Mouse (Mus musculus): ENCODE measurements around the gene AC134908.4. TPM values are rescaled to one million over a fixed set of nuclear protein-coding genes. Genes with fewer than 3 reads are reported as not detected.
A peak's percentile ranks its signal among the peaks of the same experiment; 100 is the strongest.

AC134908.4 gene
- total and polyA plus RNA-seq, 2 experiments from 2014 or later = not detected

DNA sequence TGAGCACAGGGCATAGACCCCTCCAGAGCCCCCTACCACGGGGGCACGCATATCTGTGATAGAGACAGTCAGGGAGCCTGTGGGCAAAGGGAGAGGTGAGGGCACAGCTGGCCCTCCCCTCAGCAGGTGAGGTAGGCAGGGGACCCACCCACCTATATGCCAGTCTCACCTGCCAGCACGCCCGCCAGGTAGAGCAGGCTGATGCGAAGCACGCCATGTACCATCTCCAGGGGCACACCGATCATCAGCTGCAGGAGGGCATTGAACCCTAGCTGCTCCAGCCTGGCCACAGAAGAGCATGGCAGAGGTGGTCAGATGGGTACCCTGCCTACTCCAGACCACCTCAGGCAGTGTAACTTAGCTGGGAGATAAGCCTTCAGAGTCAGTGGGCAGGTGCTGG, 39.8 kb upstream of the AC134908.4 start:
- H3K27me3 ChIP-seq (ENCODE audit: insufficient read depth, low read length) = no peaks in the 10 kb centered on the region
- no peaks in the 10 kb centered on the region for H3K9me3 ChIP-seq (ENCODE audit: low read length)
- no peak overlapping the region for H3K4me2 ChIP-seq (ENCODE audit: low read depth)
- DNase-seq (no peak), ATAC-seq (no peak)
- WGBS = 91% methylated on average over 7 of the region's 7 CpGs
- H3K4me3 ChIP-seq (ENCODE audit: low read depth, low read length) = no peak overlapping the region
- peaks cover 29% of the 10 kb centered on the region for H3K36me3 ChIP-seq (ENCODE audit: insufficient read depth)
- no peak overlapping the region for H3K9ac ChIP-seq
- no peak overlapping the region for H3K27ac ChIP-seq (ENCODE audit: low read depth, low read length)
- no peak for TF ChIP-seq CTCF (IDR thresholded peaks at IDR 0.05; ENCODE audit: low read depth)
- H3K4me1 ChIP-seq (ENCODE audit: insufficient read depth) = peaks cover 37% of the 10 kb centered on the region

DNA sequence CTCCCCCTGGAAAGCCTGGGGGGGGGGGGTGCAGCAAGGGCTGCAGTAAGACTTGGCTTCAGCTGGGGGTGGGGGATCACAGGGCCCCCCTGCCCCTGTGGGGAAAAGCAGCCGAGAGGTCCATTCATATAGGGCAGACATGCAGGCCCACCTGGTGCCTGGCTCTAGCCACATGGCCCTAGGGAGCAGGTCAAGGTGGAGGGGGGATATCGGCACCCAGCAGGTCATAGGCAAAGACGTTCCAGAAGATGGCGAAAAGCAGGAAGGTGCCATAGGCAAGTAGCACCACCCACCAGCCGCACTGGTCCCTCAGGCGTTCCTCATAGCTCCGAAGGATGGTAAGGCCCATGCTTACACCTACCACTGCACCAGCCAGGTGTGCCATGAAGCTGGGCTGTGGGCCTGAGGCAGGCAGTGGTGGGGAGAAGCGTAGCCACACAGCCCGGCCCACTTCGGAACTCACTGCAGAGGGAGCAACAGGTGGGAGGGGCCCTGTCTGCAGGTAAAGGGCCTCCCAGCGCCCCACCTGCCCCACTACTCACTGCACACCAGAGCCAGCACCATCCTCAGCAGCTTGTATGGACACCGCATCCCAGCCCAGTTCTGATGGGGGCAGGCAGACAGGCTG, 39.2 kb upstream of the AC134908.4 start:
- 90% methylated on average over 12 of the region's 12 CpGs for WGBS
- TF ChIP-seq CTCF (IDR thresholded peaks at IDR 0.05; ENCODE audit: low read depth) = no peak

DNA sequence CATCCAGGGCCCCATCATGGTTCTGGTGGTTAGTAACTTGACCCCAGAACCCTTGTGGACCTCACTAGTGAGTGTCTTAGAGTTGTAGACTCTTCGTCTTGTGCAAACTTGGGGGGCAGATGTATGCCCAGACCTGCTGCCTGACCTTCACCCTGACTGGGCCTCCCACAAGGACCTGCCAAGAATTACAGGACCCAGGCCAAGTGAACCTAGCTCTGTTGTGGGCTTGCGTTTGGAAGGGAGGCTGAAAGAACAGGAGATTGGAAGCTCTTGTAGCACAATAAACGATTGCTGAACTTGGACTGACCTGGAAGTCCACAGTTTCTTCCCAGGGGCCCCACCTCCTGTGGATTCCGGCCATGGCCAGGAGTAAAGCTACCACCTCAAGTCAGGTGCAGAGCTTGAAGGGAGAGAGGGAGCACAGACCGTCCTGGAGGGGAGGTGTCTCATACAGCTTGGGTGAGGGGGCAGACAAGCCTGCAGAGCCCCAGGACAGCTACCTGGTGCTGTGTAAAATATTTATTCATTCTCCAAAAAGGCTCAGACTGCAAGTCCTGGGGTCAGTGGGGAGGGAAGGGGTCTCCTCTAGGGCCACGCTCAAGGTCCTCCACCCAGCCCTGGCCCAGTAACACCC, 38.6 kb upstream of the AC134908.4 start:
- no peaks in the 10 kb centered on the region for H3K27me3 ChIP-seq (ENCODE audit: insufficient read depth, low read length)
- H3K27ac ChIP-seq (ENCODE audit: low read depth, low read length) = peak overlapping the region; percentile 93
- no peaks in the 10 kb centered on the region for H3K9me3 ChIP-seq (ENCODE audit: low read length)
- 47% methylated on average over 6 of the region's 6 CpGs for WGBS
- H3K4me2 ChIP-seq (ENCODE audit: low read depth) = peak overlapping the region; percentile 89
- no peak for DNase-seq
- no peak for ATAC-seq
- peak overlapping the region; percentile 59 for H3K4me3 ChIP-seq (ENCODE audit: low read depth, low read length)
- H3K36me3 ChIP-seq (ENCODE audit: insufficient read depth) = peaks cover 23% of the 10 kb centered on the region
- peaks cover 44% of the 10 kb centered on the region for H3K4me1 ChIP-seq (ENCODE audit: insufficient read depth)
- H3K9ac ChIP-seq = no peak overlapping the region
- TF ChIP-seq CTCF (IDR thresholded peaks at IDR 0.05; ENCODE audit: low read depth) = no peak

More for the DNA sequence above, 39.2 kb upstream of the AC134908.4 start:
- ATAC-seq (no peak), DNase-seq (no peak)
- Histone ChIP-seq H3K27me3 (ENCODE audit: insufficient read depth, low read length) (no peaks in the 10 kb centered on the region), H3K9me3 (ENCODE audit: low read length) (no peaks in the 10 kb centered on the region), H3K36me3 (ENCODE audit: insufficient read depth) (peaks cover 29% of the 10 kb centered on the region), H3K4me1 (ENCODE audit: insufficient read depth) (peaks cover 42% of the 10 kb centered on the region), H3K4me3 (ENCODE audit: low read depth, low read length) (peak overlapping the region; percentile 59), H3K27ac (ENCODE audit: low read depth, low read length) (no peak overlapping the region), H3K9ac (no peak overlapping the region), H3K4me2 (ENCODE audit: low read depth) (peak overlapping the region; percentile 89)

DNA sequence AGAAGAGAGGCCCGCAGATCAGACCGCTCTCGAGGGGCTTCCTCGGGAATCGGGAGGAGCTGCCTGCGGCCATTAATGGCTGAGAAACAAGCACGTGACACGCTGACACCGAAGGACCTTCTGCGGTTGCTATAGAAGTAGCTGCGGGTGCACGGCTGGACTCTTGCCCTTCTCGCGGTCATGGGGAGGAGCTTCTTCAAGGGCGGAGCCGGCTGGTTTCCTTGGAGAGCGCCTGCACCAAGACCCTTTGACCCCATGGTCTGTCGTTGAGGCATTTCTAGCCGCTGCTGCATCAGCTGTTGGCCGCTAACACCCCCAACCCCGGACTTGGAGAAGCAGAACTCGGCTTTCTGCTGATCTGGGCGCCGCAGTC, 37.8 kb upstream of the AC134908.4 start, which contains the start of gene Stub1:
TSS of gene Stub1 (minus strand) at position 114 of the 373 bp plus-strand sequence.
- peaks cover 18% of the 10 kb centered on the region for H3K36me3 ChIP-seq (ENCODE audit: insufficient read depth)
- no peak for TF ChIP-seq CTCF (IDR thresholded peaks at IDR 0.05; ENCODE audit: low read depth)
- H3K4me2 ChIP-seq (ENCODE audit: low read depth) = peak within 1 kb of the TSS; percentile 89
- H3K9me3 ChIP-seq (ENCODE audit: low read length) = no peaks in the 10 kb centered on the region
- peak within 1 kb of the TSS; percentile 93 for H3K27ac ChIP-seq (ENCODE audit: low read depth, low read length)
- H3K4me3 ChIP-seq (ENCODE audit: low read depth, low read length) = peak within 1 kb of the TSS; percentile 59
- no peak for DNase-seq
- ATAC-seq = peak; percentile 48
- 2% methylated on average over 24 of the region's 24 CpGs for WGBS
- peak within 1 kb of the TSS; percentile 76 for H3K9ac ChIP-seq
- H3K27me3 ChIP-seq (ENCODE audit: insufficient read depth, low read length) = no peaks in the 10 kb centered on the region
- peaks cover 46% of the 10 kb centered on the region for H3K4me1 ChIP-seq (ENCODE audit: insufficient read depth)

DNA sequence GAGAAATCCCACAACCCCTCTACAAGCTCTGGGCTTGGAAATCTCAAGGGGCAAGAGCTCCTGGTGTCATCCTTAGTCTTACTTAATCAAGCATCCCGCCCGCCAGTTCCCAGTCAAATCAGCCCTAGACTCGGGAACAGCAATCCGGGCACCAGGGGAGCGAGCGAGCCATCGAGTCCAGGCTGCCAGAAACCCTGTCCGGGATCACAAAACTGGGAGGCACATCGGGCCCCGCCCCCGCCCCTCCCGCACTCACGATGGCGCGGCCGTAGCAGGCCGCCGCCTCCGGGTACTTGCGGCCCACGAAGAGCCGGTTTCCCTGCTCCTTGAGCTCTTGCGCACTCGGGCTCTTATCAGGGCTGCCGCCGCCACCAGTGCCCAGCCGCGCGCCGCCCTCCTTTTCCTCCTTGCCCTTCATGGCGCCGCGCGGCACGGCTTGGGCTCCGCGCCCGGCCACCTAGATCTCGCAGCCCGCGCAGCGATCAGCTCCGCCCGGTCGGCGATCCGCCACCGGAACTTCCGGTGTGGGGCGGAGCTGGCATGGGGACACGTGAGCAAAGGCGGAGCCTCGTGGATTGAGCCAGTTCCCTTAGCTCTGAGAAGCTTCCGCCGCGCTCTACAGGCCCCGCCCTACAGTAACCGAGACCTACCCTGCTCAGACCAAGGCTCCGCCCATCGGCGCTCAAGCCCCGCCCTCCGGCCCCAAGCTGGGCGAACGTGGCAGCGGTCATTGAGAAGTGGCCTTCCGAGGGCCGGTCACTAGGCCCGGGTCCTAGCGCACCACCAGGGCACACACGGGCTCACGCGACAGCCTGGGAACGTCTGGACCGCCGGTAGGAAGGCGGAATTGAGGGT, 37.2 kb upstream of the AC134908.4 start:
- peak overlapping the region; percentile 89 for H3K4me2 ChIP-seq (ENCODE audit: low read depth)
- no peaks in the 10 kb centered on the region for H3K9me3 ChIP-seq (ENCODE audit: low read length)
- peak overlapping the region; percentile 93 for H3K27ac ChIP-seq (ENCODE audit: low read depth, low read length)
- DNase-seq (peak; percentile 98), ATAC-seq (peak; percentile 89)
- peak overlapping the region; percentile 59 for H3K4me3 ChIP-seq (ENCODE audit: low read depth, low read length)
- under 1% methylated on average over 70 of the region's 77 CpGs for WGBS
- H3K9ac ChIP-seq = peak overlapping the region; percentile 76
- H3K4me1 ChIP-seq (ENCODE audit: insufficient read depth) = peaks cover 45% of the 10 kb centered on the region
- no peaks in the 10 kb centered on the region for H3K27me3 ChIP-seq (ENCODE audit: insufficient read depth, low read length)
- TF ChIP-seq CTCF (IDR thresholded peaks at IDR 0.05; ENCODE audit: low read depth) = no peak; the same call in 1 of the 2 replicates
- H3K36me3 ChIP-seq (ENCODE audit: insufficient read depth) = peaks cover 19% of the 10 kb centered on the region

DNA sequence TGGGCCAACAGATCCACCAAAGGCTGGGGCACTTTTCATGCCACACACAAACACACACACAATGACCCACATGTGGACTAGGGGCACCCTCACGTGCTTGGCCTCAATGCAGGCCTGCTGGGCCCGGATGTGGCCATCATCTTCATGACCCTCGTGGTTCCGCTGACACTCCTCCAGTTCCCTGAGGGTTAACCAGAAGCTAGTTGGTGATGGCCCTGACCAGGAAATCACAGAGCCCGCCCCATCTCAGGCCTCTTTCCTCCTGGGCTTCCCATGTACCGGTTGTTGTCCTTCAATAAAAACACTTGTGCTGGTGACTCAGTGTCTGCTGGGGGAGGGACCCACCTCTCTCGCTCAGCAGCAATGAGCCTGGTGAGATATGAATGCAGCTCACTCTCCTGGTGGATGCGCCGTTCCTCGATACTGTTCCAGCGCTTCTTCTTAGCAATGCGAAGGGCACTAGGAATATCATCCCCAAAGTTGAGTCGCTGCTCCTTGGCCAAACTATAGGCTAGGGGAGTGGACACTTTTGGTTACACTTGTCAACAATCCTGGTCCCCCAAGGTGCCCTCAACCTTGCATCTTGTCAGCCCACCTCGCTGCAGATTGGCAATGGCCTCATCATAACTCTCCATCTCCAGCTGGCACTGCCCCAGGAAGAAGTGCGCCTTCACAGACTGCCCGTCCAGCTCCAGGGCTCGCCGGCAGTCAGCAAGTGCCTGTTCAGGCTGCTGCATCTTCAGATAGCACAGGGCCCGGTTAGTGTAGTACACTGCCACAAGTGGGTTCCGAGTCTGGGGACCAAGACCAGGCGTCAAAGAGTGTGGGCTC, 36.2 kb upstream of the AC134908.4 start:
- peaks cover 38% of the 10 kb centered on the region for H3K4me1 ChIP-seq (ENCODE audit: insufficient read depth)
- peak overlapping the region; percentile 76 for H3K9ac ChIP-seq
- no peak for TF ChIP-seq CTCF (IDR thresholded peaks at IDR 0.05; ENCODE audit: low read depth)
- H3K27ac ChIP-seq (ENCODE audit: low read depth, low read length) = peak overlapping the region; percentile 93; the same call in 1 of the 2 replicates
- H3K4me2 ChIP-seq (ENCODE audit: low read depth) = peak overlapping the region; percentile 89
- WGBS = 61% methylated on average over 21 of the region's 21 CpGs
- H3K27me3 ChIP-seq (ENCODE audit: insufficient read depth, low read length) = no peaks in the 10 kb centered on the region
- peaks cover 29% of the 10 kb centered on the region for H3K36me3 ChIP-seq (ENCODE audit: insufficient read depth)
- no peaks in the 10 kb centered on the region for H3K9me3 ChIP-seq (ENCODE audit: low read length)
- peak overlapping the region; percentile 59 for H3K4me3 ChIP-seq (ENCODE audit: low read depth, low read length)
- no peak for ATAC-seq
- no peak for DNase-seq
